Mouse (Mus musculus) CH12F3 (cell line): ENCODE data around the gene Cars.
"Not testable (repeated sequence)": the region's sequence is repeated elsewhere in the genome, so short reads cannot be mapped to it uniquely, and the experiment has no call there.

Experiments used
- in situ Hi-C: fragments of 300-500 bp; cut with MboI; formaldehyde crosslinking; loops from 2 replicates; pipeline ENCODE4 v1.14.3; 2020; ENCODE audit warnings: low sequenced_read_pairs

The Cars gene

GRCm38 (mm10) chr7:143588006-143588405 is 11.9 kb downstream of the Cars start:
- in situ Hi-C loops: loop anchor here (10.0 to 25.0 kb wide), 2 partner anchors 107 to 174 kb away; partner anchors contain the start of genes Mrgprg and Osbpl5

GRCm38 (mm10) chr7:143587586-143587985 is 12.3 kb downstream of the Cars start:
- in situ Hi-C loops: loop anchor here (10.0 to 25.0 kb wide), 2 partner anchors 107 to 175 kb away; partner anchors contain the start of genes Mrgprg and Osbpl5

GRCm38 (mm10) chr7:143583956-143584355 is 15.9 kb downstream of the Cars start:
- in situ Hi-C loops: loop anchor here (10.0 to 25.0 kb wide), 2 partner anchors 111 to 178 kb away; partner anchors contain the start of genes Mrgprg and Osbpl5

GRCm38 (mm10) chr7:143583025-143583424 is 16.9 kb downstream of the Cars start:
- in situ Hi-C loops: loop anchor here (10.0 to 25.0 kb wide), 2 partner anchors 112 to 179 kb away; partner anchors contain the start of genes Mrgprg and Osbpl5

- in situ Hi-C loops: loop anchor here (25.0 kb wide), 1 partner anchor 187 kb away; the partner anchor contains the start of genes Mrgprg and Osbpl5
These were observed 24.1 kb downstream of the Cars start for GRCm38 (mm10) chr7:143575751-143576150.

GRCm38 (mm10) chr7:143565648-143566039 is 34.2 kb downstream of the Cars start:
- in situ Hi-C loops: no loop called here

GRCm38 (mm10) chr7:143565015-143565647 is 34.8 kb downstream of the Cars start:
- in situ Hi-C loops: no loop called here

- in situ Hi-C loops: no loop called here
These were observed 36.1 kb downstream of the Cars start for GRCm38 (mm10) chr7:143563787-143564186.

GRCm38 (mm10) chr7:143557616-143558015 is 42.3 kb downstream of the Cars start:
- in situ Hi-C loops: no loop called here

GRCm38 (mm10) chr7:143556964-143557610 is 42.8 kb downstream of the Cars start:
- in situ Hi-C loops: no loop called here

- in situ Hi-C loops: no loop called here
These were observed 50.2 kb downstream of the Cars start for GRCm38 (mm10) chr7:143549588-143550220.

- in situ Hi-C loops: no loop called here
These were observed 50.9 kb downstream of the Cars start, which contains the start of gene Nap1l4 for GRCm38 (mm10) chr7:143548976-143549457. TSS of gene Nap1l4 (minus strand) at chr7:143549106.

- in situ Hi-C loops: no loop called here
These were observed 51.5 kb downstream of the Cars start for GRCm38 (mm10) chr7:143548231-143548961.

GRCm38 (mm10) chr7:143546554-143546953 is 53.3 kb downstream of the Cars start:
- in situ Hi-C loops: no loop called here

GRCm38 (mm10) chr7:143544368-143544767 is 55.5 kb downstream of the Cars start:
- in situ Hi-C loops: no loop called here

- in situ Hi-C loops: no loop called here
These were observed 61.2 kb downstream of the Cars start for GRCm38 (mm10) chr7:143538671-143539070.

- in situ Hi-C loops: not testable (repeated sequence)
These were observed 61.7 kb downstream of the Cars start for GRCm38 (mm10) chr7:143538229-143538628.

- in situ Hi-C loops: no loop called here
These were observed 63.6 kb downstream of the Cars start for GRCm38 (mm10) chr7:143536251-143536650.

GRCm38 (mm10) chr7:143533284-143533683 is 66.6 kb downstream of the Cars start:
- in situ Hi-C loops: no loop called here

- in situ Hi-C loops: no loop called here
These were observed 67.5 kb downstream of the Cars start for GRCm38 (mm10) chr7:143532410-143532809.

- in situ Hi-C loops: no loop called here
These were observed 80.6 kb downstream of the Cars start for GRCm38 (mm10) chr7:143519333-143519732.
